Mouse (Mus musculus): ENCODE data around the gene Rcvrn.

DNA sequence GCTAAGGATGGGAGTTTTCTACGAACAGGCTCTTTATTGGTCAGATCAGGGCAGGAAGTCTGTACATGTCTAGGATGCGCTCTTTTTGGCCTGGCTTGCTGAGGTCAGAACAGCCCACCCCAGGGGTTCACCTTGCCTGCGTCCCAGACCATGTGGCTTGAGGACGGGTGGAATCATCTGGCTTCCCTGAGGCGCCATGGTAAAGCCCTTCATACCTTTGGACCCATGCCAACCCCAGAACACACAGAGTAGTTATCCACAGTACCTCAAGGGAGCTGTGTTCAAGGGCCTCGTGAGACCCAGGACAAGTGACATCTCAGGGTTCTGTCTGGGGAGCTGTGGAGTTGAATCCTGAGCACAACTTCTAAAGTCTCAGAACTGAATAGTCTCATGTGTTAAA is 43.4 kb upstream of the Rcvrn start:
- TF ChIP-seq CTCF (IDR thresholded peaks at IDR 0.05 in 2 of 3, conservative IDR thresholded peaks at IDR 0.05 in 1 of 3; ENCODE audit: control insufficient read depth in 1 of 3, insufficient read depth in 1 of 3, low read depth in 2 of 3, low read length in 3 of 3, poor library complexity in 1 of 3, severe bottlenecking in 1 of 3) (no peak), ZC3H11A (IDR thresholded peaks at IDR 0.05; ENCODE audit: low read depth, low read length) (no peak), CHD2 (IDR thresholded peaks at IDR 0.05; ENCODE audit: low read length) (no peak), POLR2A (IDR thresholded peaks at IDR 0.05; ENCODE audit: control insufficient read depth in 1 of 2, insufficient read depth in 1 of 2, low read depth in 1 of 2, low read length in 2 of 2, poor library complexity in 1 of 2) (no peak), E2F4 (IDR thresholded peaks at IDR 0.05; ENCODE audit: borderline replicate concordance, low read depth, low read length) (no peak), EP300 (IDR thresholded peaks at IDR 0.05; ENCODE audit: low read depth in 1 of 2, low read length in 2 of 2) (no peak), MYB (IDR thresholded peaks at IDR 0.05; ENCODE audit: low read depth, low read length) (no peak)
